Mouse (Mus musculus): ENCODE results near the gene B9d2. TPM values are rescaled to one million over a fixed set of nuclear protein-coding genes. Genes with fewer than 3 reads are reported as not detected.
A peak's percentile ranks its signal among the peaks of the same experiment; 100 is the strongest.

B9d2 gene
- polyA plus RNA-seq, 1 experiment from 2014 or later = 24.9 TPM

DNA sequence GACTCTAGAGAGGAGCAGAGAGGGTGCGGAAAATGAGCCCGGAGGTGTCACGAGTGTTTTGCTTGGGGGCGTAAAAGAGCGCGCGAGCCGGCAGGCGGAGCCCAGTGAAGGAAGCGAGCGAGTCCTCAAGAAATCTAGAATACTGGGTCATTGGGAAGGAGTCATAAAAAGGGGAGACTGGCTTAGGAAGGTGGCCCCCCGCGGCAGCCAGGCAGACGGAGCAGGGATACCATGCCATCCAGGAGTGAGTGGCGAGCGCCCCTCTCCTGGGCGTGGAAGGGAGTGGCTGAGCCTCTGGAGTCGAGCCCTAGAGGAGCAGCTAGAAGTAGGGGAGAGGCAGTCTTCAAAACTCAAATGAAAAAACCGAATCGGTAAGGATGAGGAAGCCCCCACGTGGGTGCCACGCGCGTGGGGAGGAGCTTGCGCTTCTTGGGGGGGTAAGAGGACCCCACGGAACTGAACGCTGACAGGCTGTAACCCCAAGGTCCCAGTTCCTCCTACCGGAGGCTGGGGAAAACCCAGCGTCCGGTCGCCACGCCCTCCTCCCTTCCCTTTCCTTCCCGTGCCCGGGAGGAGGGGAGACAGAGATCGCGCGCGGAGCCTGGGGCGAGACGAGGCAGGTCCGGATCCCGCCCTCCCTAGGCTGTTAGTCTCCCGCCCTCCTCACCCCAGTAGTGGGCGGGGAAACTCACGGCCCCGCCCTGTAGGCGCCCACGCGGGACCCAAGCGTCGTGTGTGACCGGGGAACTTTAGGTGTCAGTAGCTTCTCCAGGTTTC, 8.4 kb downstream of the B9d2 start:
- H3K9ac ChIP-seq = peak overlapping the region; percentile 34
- no peaks in the 10 kb centered on the region for H3K9me3 ChIP-seq
- peak; percentile 25; the same call in 1 of the 2 replicates for ATAC-seq (ENCODE audit: insufficient number of reproducible peaks, low FRiP score, low TSS enrichment, low read depth)
- under 1% methylated on average over 52 of the region's 52 CpGs for WGBS
- 0 out of 2 replicates have a peak overlapping the region, but pooled peaks have one; percentile 76 for H3K27ac ChIP-seq
- peak overlapping the region; percentile 67 for H3K4me3 ChIP-seq
- H3K27me3 ChIP-seq = peaks cover 49% of the 10 kb centered on the region
- peak overlapping the region; percentile 81 for H3K4me2 ChIP-seq
- H3K4me1 ChIP-seq = peaks cover 38% of the 10 kb centered on the region
- peaks cover 2% of the 10 kb centered on the region; the same call in 1 of the 2 replicates for H3K36me3 ChIP-seq

DNA sequence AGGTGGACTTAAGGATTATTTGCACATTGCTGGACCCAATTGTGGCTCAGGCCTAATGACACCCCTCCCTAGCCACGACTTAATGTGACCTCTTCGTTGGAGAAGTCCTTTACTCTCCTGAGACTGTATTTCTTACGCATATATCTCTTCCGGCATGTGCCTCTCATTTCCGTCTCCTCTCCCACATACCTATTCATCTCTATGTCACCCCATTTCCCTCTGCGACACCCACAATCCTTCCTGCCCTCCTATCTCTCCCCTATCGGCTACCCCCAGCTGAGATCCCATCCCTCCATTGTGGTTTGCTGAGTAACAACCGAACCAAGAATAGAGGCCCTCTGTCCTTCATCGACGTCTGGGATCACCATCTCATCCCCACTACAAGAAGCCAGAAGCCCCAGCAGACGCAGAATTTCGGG, 9.0 kb downstream of the B9d2 start:
- H3K27ac ChIP-seq = no peak overlapping the region
- WGBS = 9% methylated on average over 12 of the region's 12 CpGs
- no peak overlapping the region for H3K9ac ChIP-seq
- H3K36me3 ChIP-seq = peaks cover 2% of the 10 kb centered on the region; the same call in 1 of the 2 replicates
- H3K4me2 ChIP-seq = peak overlapping the region; percentile 81
- no peaks in the 10 kb centered on the region for H3K9me3 ChIP-seq
- H3K27me3 ChIP-seq = peaks cover 49% of the 10 kb centered on the region
- no peak for ATAC-seq (ENCODE audit: insufficient number of reproducible peaks, low FRiP score, low TSS enrichment, low read depth)
- peak overlapping the region; percentile 67 for H3K4me3 ChIP-seq
- peaks cover 38% of the 10 kb centered on the region for H3K4me1 ChIP-seq

DNA sequence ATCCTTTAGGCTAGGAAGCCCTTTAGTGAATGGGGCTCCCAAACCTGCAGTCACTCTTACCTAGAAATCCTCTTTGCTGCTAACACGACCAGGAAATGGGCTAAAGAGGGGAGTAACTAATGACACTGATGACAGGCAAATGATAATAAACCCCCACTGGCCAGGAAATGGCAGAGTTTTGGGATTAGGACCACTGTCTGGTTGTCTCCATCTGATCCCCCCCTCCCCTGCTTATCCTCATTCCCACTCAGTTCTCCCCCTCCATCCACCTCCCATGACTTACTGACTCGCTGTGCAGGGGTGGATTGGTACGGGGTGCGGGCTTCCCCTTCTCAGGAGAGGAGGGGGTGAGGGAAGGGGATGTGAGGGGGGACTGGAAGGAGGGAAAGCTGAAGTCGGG, 9.5 kb downstream of the B9d2 start:
- no peak overlapping the region for H3K9ac ChIP-seq
- no peaks in the 10 kb centered on the region for H3K9me3 ChIP-seq
- 37% methylated on average over 5 of the region's 5 CpGs for WGBS
- H3K27me3 ChIP-seq = peaks cover 49% of the 10 kb centered on the region
- no peak overlapping the region for H3K27ac ChIP-seq
- H3K4me1 ChIP-seq = peaks cover 38% of the 10 kb centered on the region
- ATAC-seq (ENCODE audit: insufficient number of reproducible peaks, low FRiP score, low TSS enrichment, low read depth) = no peak
- peaks cover 2% of the 10 kb centered on the region; the same call in 1 of the 2 replicates for H3K36me3 ChIP-seq
- peak overlapping the region; percentile 67 for H3K4me3 ChIP-seq
- peak overlapping the region; percentile 81; the same call in 1 of the 2 replicates for H3K4me2 ChIP-seq

DNA sequence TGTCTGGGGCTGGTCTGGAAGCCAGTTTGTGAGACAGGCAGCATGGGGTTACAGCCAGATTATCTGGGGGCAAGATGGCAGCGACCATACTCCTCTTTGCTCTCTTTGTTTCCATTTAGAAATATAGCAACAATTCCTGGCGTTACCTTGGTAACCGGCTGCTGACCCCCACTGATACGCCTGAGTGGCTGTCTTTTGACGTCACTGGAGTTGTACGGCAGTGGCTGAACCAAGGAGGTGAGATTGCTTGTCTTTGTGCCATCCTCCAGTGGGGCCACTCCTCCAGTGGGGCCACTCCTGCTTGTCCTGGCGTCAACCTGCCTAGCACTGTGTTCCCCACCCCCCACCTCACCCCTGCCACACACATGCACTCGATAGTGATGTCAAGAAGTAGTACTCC, 13.5 kb downstream of the B9d2 start:
- no peaks in the 10 kb centered on the region for H3K9me3 ChIP-seq

GRCm38 (mm10) chr7:25699851-25700250, 19.3 kb downstream of the B9d2 start:
- Histone ChIP-seq H3K36me3 (peaks cover 12% of the 10 kb centered on the region; the same call in 1 of the 2 replicates), H3K27ac (no peak overlapping the region), H3K9ac (no peak overlapping the region), H3K4me3 (no peak overlapping the region), H3K4me2 (no peak overlapping the region), H3K9me3 (no peaks in the 10 kb centered on the region), H3K4me1 (peaks cover 8% of the 10 kb centered on the region), H3K27me3 (peaks cover 11% of the 10 kb centered on the region)
- 60% methylated on average over 13 of the region's 13 CpGs for WGBS
- no peak for ATAC-seq (ENCODE audit: insufficient number of reproducible peaks, low FRiP score, low TSS enrichment, low read depth)

More for the DNA sequence above, 13.5 kb downstream of the B9d2 start:
- Histone ChIP-seq H3K4me3 (no peak overlapping the region), H3K4me2 (no peak overlapping the region), H3K36me3 (peaks cover 10% of the 10 kb centered on the region; the same call in 1 of the 2 replicates), H3K27me3 (peaks cover 22% of the 10 kb centered on the region), H3K9ac (no peak overlapping the region), H3K4me1 (peaks cover 8% of the 10 kb centered on the region), H3K27ac (no peak overlapping the region)
- 76% methylated on average over 8 of the region's 8 CpGs for WGBS
- ATAC-seq (ENCODE audit: insufficient number of reproducible peaks, low FRiP score, low TSS enrichment, low read depth) = no peak

DNA sequence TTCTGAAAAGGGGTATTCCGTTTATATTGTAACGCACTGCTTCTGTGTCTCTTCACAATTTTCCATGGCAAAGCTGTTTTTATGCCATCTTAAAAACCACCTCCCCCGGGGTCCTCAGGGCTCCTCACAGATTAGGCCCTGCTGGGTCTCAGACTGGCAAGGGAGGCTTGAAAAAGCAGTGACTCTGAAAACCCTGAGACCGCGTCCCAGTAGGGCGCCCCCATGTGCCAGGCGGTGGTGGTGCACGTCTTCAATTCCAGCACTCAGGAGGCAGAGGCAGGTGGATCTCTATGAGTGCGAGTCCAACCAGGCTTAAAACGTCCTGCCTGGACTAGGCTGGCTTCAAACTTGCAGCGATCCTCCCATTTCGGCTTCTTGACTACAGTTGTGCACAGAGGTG, 20.2 kb downstream of the B9d2 start:
- Histone ChIP-seq H3K27ac (no peak overlapping the region), H3K9ac (no peak overlapping the region), H3K27me3 (peaks cover 15% of the 10 kb centered on the region), H3K4me1 (peaks cover 11% of the 10 kb centered on the region), H3K9me3 (no peaks in the 10 kb centered on the region), H3K4me2 (no peak overlapping the region), H3K36me3 (peaks cover 8% of the 10 kb centered on the region; the same call in 1 of the 2 replicates), H3K4me3 (no peak overlapping the region)
- WGBS = 78% methylated on average over 12 of the region's 12 CpGs
- ATAC-seq (ENCODE audit: insufficient number of reproducible peaks, low FRiP score, low TSS enrichment, low read depth) = no peak

DNA sequence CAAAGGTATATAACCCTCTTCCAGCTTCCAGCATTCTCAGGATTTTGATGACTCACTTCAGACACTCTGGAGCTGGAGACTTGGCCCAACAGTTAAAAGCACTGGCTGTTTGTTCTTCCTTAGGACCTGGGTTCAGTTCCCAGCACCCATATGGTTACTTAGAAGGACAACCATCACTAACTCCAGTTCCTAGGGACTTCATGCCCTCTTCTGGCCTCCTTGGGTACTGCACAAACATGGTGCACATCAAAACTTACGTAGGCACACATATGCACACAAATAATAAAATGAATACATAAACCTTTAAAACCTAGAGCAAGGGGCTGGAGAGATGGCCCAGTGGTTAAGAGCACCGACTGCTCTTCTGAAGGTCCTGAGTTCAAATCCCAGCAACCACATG, 21.8 kb downstream of the B9d2 start:
- Histone ChIP-seq H3K4me3 (no peak overlapping the region), H3K9ac (no peak overlapping the region), H3K4me2 (no peak overlapping the region), H3K27me3 (peaks cover 15% of the 10 kb centered on the region), H3K27ac (no peak overlapping the region), H3K36me3 (peaks cover 4% of the 10 kb centered on the region; the same call in 1 of the 2 replicates), H3K4me1 (peaks cover 15% of the 10 kb centered on the region), H3K9me3 (no peaks in the 10 kb centered on the region)
- 88% methylated on average over 2 of the region's 2 CpGs for WGBS
- no peak for ATAC-seq (ENCODE audit: insufficient number of reproducible peaks, low FRiP score, low TSS enrichment, low read depth)

DNA sequence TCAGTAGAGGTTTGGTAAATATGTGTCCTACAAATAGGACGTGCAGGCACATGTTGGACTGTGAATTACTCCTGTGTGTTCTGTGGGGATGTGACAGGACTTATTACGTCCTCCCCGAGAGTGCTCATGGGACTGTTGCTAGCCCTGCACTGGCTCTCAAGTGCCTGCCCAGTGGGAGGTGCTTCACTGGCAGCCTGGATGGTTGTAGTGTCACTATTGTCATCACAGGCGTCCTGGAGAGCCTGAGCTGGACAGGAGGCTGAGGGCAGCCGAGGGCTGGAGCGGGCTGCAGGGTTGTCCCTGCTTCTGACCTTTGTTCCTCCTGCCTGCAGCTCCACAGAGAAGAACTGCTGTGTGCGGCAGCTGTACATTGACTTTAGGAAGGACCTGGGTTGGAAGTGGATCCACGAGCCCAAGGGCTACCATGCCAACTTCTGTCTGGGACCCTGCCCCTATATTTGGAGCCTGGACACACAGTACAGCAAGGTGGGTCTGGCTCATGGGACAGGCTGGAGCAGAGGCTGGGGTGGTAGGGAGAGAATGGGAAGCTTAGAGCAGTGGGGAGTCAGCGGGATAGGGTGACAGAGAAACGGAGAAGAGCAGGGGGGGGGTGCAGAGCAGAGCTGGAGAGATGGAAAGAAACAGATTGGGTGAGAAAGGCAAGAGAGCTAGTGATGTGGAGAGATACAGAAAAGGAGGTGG, 23.4 kb downstream of the B9d2 start:
- Histone ChIP-seq H3K4me3 (no peak overlapping the region), H3K36me3 (0 out of 2 replicates have a peak, but pooled peaks cover 4% of the 10 kb centered on the region), H3K27me3 (peaks cover 15% of the 10 kb centered on the region), H3K9ac (no peak overlapping the region), H3K4me2 (no peak overlapping the region), H3K4me1 (peaks cover 26% of the 10 kb centered on the region), H3K27ac (no peak overlapping the region), H3K9me3 (no peaks in the 10 kb centered on the region)
- 36% methylated on average over 10 of the region's 10 CpGs for WGBS
- no peak for ATAC-seq (ENCODE audit: insufficient number of reproducible peaks, low FRiP score, low TSS enrichment, low read depth)

GRCm38 (mm10) chr7:25704716-25705364, 24.3 kb downstream of the B9d2 start:
- ATAC-seq (ENCODE audit: insufficient number of reproducible peaks, low FRiP score, low TSS enrichment, low read depth) = no peak

GRCm38 (mm10) chr7:25705801-25706251, 25.2 kb downstream of the B9d2 start:
- no peaks in the 10 kb centered on the region for H3K9me3 ChIP-seq
- no peak overlapping the region for H3K27ac ChIP-seq
- no peak overlapping the region for H3K4me2 ChIP-seq
- peaks cover 15% of the 10 kb centered on the region for H3K27me3 ChIP-seq
- H3K36me3 ChIP-seq = 0 out of 2 replicates have a peak, but pooled peaks cover 4% of the 10 kb centered on the region
- no peak overlapping the region for H3K9ac ChIP-seq
- H3K4me3 ChIP-seq = no peak overlapping the region
- H3K4me1 ChIP-seq = peaks cover 37% of the 10 kb centered on the region
- 61% methylated on average over 6 of the region's 6 CpGs for WGBS
- ATAC-seq (ENCODE audit: insufficient number of reproducible peaks, low FRiP score, low TSS enrichment, low read depth) = no peak

More at GRCm38 (mm10) chr7:25704716-25705364, 24.3 kb downstream of the B9d2 start:
- WGBS = 8% methylated on average over 35 of the region's 37 CpGs
- 0 out of 2 replicates have a peak, but pooled peaks cover 4% of the 10 kb centered on the region for H3K36me3 ChIP-seq
- no peak overlapping the region for H3K27ac ChIP-seq
- H3K9me3 ChIP-seq = no peaks in the 10 kb centered on the region
- H3K9ac ChIP-seq = no peak overlapping the region
- peak overlapping the region; percentile 5; the same call in 1 of the 2 replicates for H3K4me3 ChIP-seq
- H3K4me2 ChIP-seq = peak overlapping the region; percentile 39
- peaks cover 27% of the 10 kb centered on the region for H3K4me1 ChIP-seq
- peaks cover 15% of the 10 kb centered on the region for H3K27me3 ChIP-seq

GRCm38 (mm10) chr7:25706578-25707170, 26.1 kb downstream of the B9d2 start:
- H3K27ac ChIP-seq = no peak overlapping the region; the same call in 1 of the 2 replicates
- H3K4me3 ChIP-seq = no peak overlapping the region
- peaks cover 15% of the 10 kb centered on the region for H3K27me3 ChIP-seq
- no peaks in the 10 kb centered on the region for H3K9me3 ChIP-seq
- no peak overlapping the region for H3K4me2 ChIP-seq
- H3K36me3 ChIP-seq = 0 out of 2 replicates have a peak, but pooled peaks cover 4% of the 10 kb centered on the region
- no peak for ATAC-seq (ENCODE audit: insufficient number of reproducible peaks, low FRiP score, low TSS enrichment, low read depth)
- H3K9ac ChIP-seq = no peak overlapping the region
- WGBS = 52% methylated on average over 7 of the region's 7 CpGs
- H3K4me1 ChIP-seq = peaks cover 45% of the 10 kb centered on the region

Measured in limb, embryonic 15.5 days (tissue).